Mouse (Mus musculus) cerebellum, postnatal 36 days (tissue): ENCODE measurements around the gene 1110008L16Rik.
"Not testable (repeated sequence)": the region's sequence is repeated elsewhere in the genome, so short reads cannot be mapped to it uniquely, and the experiment has no call there.

Experiments used
- DNase-seq, 2 experiments: peaks; one replicate each; pipeline ENCODE4 v3.0.0; 2021 to 2022; ENCODE audit warnings: mixed read lengths in 2 of 2

Gene 1110008L16Rik

DNA sequence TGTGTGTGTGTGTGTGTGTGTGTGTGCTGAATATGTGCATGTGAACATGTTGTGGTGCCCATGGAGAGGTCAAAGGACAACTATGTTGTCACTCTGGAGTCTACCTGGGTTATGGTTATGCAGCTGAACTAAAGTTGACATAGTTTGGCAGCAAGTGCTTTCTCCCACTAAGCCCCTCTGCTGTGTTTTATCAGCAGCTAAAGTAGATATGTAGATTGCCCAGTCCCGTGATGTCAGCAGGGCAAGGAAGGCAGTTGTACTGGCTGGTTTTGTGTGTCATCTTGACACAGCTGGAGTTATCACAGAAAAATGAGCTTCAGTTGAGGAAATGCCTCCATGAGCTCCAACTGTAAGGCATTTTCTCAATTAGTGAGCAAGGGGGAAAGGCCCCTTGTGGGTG lies 43.7 kb downstream of the 1110008L16Rik start:
- DNase-seq = not testable (repeated sequence)

- no peak for DNase-seq
Measured at GRCm38 (mm10) chr12:55343998-55344397, 44.6 kb downstream of the 1110008L16Rik start.

DNA sequence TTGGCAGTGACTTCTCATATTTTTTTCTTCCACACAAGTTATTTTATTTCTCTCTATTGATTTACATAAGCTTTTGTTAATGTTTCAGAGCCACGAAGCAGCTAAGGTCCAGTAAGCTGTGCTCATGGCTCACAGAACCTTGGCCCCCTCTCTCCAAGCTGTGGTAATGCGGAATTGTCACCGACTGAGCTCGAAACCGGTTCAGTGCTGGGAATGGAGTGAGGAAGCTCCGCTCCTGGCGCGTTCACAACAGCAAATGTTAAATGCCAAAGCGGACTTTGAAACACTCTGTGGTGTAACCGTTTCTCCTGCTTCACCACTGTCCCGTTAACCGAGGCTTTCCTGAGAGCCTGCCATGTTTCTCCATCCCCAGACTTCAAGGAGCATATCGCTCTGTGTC lies 45.2 kb downstream of the 1110008L16Rik start:
- DNase-seq = no peak

GRCm38 (mm10) chr12:55353423-55353822 lies 54.0 kb downstream of the 1110008L16Rik start:
- no peak for DNase-seq

DNA sequence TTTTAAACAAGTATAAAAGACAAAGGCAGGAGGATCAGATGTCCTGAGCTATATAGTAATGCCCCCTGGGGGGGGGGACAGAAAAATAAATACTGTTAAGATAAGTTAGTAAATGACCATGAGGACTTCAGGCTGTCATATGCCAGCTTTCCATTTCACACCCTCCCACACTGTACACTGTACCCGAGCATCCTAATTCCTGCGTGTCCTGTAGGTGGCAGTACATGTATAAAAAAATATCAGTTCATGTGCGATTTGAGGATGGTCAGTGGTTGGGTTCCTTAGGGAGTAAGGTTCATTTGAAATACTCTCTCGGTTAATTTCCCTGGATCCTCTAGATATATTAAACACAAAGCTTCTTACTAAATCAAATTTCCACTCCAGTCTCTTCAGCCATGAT lies 55.5 kb downstream of the 1110008L16Rik start:
- peak; percentile 25 to 49 for DNase-seq

- DNase-seq = no peak
Measured at GRCm38 (mm10) chr12:55357303-55357702, 57.9 kb downstream of the 1110008L16Rik start.

DNA sequence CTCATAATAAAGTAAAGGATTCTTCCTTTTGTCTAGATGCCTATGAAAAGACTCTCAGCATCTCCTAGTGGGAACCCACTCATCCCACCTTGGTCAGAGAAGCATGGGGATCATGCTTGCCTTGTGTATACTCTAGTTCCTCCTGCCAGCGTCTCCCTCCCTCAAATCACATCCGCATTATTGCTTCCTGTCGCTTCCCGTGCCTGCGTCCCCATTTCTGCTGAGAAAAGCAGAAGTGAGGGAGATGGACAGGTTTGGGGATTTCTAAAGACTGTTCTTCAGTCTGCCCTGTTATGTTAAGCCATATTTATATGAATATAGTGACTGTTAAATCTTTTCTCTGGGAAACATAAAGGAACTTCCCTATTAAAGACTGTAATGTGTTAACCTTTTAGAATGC lies 61.6 kb downstream of the 1110008L16Rik start:
- DNase-seq = no peak

DNA sequence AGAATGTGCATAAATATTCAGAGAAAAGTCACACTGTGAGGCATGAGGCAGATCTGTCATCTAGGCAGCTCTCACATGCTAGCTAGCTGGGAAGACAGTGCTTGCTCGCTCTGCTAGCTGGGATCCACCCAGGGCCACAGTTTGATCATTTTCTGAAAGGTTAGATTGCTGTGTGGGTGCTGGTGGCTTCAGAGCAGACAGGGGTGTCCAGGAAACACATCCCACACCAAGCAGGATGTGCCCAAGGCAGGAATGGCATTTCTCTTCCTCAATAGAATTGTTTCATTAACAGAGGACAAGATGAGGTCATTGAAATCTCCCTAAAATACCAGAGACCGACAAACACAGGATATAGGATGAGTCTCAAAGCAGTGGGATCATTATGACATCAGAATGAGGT lies 65.7 kb downstream of the 1110008L16Rik start:
- no peak for DNase-seq

- DNase-seq = no peak
Measured at GRCm38 (mm10) chr12:55372424-55373055, 73.2 kb downstream of the 1110008L16Rik start.

DNA sequence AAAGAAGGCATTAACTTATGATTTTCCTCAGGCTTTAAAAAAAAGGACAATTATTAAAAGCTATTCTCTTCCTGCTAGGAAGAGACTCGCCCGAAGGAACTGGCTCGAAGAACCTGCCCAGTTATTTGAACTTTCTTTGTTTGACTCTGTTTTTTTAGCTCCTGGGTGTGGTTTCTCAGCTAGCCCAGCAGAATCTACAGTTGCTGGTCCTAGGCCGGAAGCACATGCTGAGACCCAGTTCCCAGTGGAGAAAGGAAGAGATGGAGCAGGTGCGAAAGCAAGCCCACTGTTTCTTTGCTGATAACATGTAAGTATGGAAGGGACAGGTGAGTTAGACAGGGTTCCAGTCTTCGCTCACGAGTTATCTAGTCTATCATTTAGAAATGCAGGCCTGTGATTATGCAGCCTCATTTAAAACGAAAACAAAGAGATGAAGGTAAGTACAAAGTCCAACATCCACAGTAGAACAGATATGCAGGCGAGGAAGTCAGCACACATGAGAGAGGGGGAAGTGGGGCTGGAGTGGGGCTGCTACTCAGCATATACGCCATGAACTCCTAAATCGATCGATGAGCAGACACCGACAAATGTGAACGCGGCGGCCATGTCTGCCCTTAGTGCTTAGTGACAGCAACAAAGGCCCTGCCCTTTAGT lies 77.7 kb downstream of the 1110008L16Rik start:
- DNase-seq = no peak

DNA sequence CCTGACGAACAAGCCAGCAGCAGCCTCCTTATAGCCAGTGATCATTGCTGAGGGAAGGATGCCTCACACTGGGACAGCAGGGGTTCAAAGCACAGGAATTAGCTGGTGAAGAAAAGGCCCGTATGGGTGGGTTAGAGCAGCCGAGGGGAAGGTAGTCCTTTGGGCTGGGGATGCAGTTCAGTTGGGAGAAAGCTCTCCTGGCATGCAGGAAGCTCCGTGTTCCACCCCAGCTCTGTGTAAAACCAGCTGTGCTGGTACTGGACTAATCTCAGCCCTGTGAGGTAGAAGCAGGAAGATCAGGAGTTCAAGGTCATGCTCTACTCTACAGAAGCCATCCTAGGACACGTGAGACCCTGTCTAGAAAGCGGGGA lies 78.2 kb downstream of the 1110008L16Rik start:
- DNase-seq = no peak

GRCm38 (mm10) chr12:55384023-55384749 lies 84.8 kb downstream of the 1110008L16Rik start, which contains the start of gene Psma6:
TSS of gene Psma6 (plus strand) at chr12:55384222.
- no peak for DNase-seq

GRCm38 (mm10) chr12:55384826-55385225 lies 85.4 kb downstream of the 1110008L16Rik start:
- no peak for DNase-seq

DNA sequence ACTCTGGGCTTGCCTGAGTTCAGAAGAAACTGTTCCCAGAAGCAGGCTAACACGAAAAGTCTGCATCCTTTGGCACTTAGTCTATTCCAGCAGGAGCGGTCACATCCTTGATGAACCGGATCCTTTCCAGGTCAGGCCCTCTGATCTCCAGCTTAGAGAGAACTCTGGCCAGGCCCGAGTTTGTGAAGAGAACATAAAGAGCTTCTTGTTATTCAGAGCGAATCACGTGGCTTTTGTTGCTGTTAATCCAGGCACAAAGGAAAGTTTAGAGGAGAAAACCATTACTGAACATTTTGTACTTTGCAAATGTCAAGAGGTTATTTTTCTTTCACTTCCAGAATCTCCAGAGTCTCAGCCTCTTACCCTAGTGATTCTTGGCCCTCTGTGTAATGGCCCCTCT lies 86.6 kb downstream of the 1110008L16Rik start:
- no peak for DNase-seq

GRCm38 (mm10) chr12:55386456-55386855 lies 87.1 kb downstream of the 1110008L16Rik start:
- DNase-seq = no peak

DNA sequence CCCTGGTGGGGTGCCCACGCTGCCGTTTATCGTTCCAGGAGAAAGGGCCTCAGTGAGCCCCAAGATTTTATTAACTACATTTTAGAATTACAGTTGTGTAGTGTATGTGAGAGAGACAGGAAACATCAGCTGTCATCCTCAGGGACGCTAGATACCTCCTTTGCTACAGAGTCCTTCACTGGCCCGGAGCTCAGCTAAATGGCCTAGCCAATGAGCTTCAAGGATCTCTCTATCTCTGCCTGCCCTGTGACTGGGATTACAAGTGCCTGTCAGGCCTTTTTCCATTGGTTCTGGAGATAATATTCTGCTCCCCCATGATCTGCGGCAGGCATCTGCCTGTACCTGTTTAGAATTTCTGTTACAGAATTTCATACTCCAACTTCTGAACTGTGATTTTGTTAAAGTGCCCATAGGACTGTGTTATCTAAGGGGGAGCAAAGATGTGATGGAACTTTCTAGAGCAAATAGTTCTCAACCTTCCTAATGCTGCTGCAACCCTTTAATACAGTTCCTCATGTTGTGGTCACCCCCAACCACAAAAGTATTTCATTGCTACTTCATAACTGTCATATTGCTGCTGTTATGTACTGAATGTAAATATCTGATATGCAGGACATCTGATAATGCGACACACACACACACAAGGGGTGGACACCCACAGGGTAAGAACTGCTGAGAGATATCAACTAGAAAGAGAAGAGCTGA lies 87.9 kb downstream of the 1110008L16Rik start:
- no peak for DNase-seq

- DNase-seq = no peak
Measured at GRCm38 (mm10) chr12:55387788-55388465, 88.5 kb downstream of the 1110008L16Rik start.

DNA sequence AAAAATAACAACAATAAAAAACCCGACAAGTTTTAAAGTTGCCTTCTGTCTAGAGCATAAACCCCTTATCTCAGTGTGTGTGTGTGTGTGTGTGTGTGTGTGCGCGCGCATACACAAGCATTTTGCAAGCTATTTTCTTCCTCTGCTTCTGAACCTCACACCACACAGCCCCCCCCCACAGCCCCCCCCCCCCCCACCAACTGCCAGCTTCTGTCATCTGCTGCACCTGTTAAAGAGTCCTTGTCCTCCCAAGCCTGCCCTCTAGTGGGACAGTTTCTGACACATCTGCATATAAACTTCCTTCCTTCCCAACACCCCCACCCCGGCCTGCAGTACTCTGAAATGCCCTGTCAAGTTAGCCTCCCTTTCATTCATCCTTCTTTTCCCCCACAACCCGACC lies 89.1 kb downstream of the 1110008L16Rik start:
- DNase-seq = peak in 1 of 2 experiments; percentile 7

- DNase-seq = no peak
Measured at GRCm38 (mm10) chr12:55389132-55390081, 90.0 kb downstream of the 1110008L16Rik start.

DNA sequence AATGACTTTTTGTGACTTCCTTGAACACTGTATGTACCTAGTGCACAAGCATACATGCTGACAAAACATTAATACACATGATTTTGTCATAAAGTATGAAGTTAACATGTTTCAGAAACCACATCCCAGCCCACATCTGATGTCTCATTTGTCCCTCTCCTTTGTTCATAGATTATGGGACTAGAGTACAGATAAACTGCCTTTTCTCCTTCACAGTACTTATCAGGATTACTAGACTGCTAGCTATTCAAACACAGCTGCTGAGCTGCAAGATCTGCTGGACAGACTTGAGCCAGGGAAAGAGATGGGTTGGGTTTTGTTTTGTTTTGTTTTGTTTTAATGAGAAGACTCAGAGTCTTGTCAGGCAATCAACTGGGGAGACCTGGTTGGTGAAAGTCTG lies 92.7 kb downstream of the 1110008L16Rik start:
- no peak for DNase-seq
